Mouse (Mus musculus): ENCODE measurements around the gene Wdr45. TPM values are rescaled to one million over a fixed set of nuclear protein-coding genes. Genes with fewer than 3 reads are reported as not detected.

Gene Wdr45
- total and polyA plus RNA-seq, 2 experiments from 2014 or later, result 27.2 to 34.6 TPM

DNA sequence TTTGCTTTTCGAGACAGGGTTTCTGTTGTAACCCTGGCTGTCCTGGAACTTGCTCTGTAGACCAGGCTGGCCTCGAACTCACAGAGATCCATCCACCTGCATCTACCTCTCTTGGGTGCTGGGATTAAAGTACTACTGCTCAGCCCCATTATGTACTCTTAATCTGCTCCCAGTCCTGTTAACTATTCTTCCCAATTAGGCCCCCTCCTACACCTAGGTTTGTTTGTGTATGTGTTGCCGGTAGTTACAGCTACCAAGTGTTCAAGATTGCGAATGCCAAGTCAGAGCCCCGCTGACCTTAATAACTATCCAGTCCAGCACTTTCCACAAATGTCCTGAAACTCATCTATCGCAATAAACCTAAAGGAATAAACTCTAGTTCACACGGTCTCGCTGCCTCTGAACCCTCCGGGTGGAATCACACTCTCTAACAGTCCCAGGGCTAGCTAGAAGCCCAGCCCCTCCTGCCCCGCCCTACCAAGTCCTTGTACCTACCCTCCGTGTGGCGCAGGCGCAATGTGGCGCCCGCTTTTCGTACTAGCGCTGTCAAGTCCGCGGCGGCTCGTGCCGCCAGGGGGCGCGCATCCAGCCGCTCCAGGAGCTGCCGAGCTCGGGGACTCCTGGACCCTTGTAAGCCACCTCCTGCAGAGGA, 34.6 kb upstream of the Wdr45 start:
- Histone ChIP-seq H3K9me3 (ENCODE audit: low read length) (no peaks in the 10 kb centered on the region), H3K27me3 (ENCODE audit: insufficient read depth, low read length) (no peaks in the 10 kb centered on the region), H3K4me2 (ENCODE audit: low read depth, low read length, poor library complexity, severe bottlenecking) (peak overlapping the region; percentile 45), H3K4me1 (ENCODE audit: insufficient read depth, low read length) (no peaks in the 10 kb centered on the region), H3K27ac (ENCODE audit: low read depth, low read length) (no peak overlapping the region), H3K36me3 (ENCODE audit: insufficient read depth, low read length) (no peaks in the 10 kb centered on the region), H3K9ac (replicated peaks; ENCODE audit: low read length, poor library complexity, severe bottlenecking) (no peak overlapping the region), H3K4me3 (ENCODE audit: low read depth, low read length) (peak overlapping the region; percentile 24)
- peak; percentile 85 for ATAC-seq (ENCODE audit: low FRiP score)
- peak; percentile 82 for TF ChIP-seq CTCF (IDR thresholded peaks at IDR 0.05)
- peak; percentile 87 for DNase-seq (ENCODE audit: low spot score)
- 26% methylated on average over 27 of the region's 27 CpGs for WGBS

DNA sequence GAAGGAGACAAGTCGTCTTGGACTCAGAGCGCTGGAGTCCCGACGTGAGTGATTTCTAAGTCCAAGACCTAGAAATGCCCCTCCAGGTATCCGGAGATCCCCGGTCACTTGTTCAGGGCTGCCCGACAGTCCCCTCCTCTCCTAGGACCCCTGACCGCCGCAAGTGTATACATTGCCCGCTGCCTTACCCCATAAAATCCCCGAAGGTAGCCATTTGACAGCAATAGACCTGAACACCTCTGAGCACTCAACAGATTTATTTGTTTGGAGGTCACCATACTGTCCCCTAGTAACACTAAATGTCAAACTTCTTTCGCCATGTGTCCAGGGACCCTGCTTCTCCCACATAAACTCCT, 34.1 kb upstream of the Wdr45 start:
- DNase-seq (ENCODE audit: low spot score) (no peak), ATAC-seq (ENCODE audit: low FRiP score) (no peak)
- Histone ChIP-seq H3K4me3 (ENCODE audit: low read depth, low read length) (peak overlapping the region; percentile 24), H3K27me3 (ENCODE audit: insufficient read depth, low read length) (no peaks in the 10 kb centered on the region), H3K27ac (ENCODE audit: low read depth, low read length) (no peak overlapping the region), H3K4me2 (ENCODE audit: low read depth, low read length, poor library complexity, severe bottlenecking) (peak overlapping the region; percentile 45), H3K4me1 (ENCODE audit: insufficient read depth, low read length) (no peaks in the 10 kb centered on the region), H3K36me3 (ENCODE audit: insufficient read depth, low read length) (no peaks in the 10 kb centered on the region), H3K9ac (replicated peaks; ENCODE audit: low read length, poor library complexity, severe bottlenecking) (no peak overlapping the region), H3K9me3 (ENCODE audit: low read length) (no peaks in the 10 kb centered on the region)
- 25% methylated on average over 12 of the region's 12 CpGs for WGBS
- TF ChIP-seq CTCF (IDR thresholded peaks at IDR 0.05), result no peak

- Histone ChIP-seq H3K27ac (ENCODE audit: low read depth, low read length) (no peak within 1 kb of the TSS), H3K4me1 (ENCODE audit: insufficient read depth, low read length) (no peaks in the 10 kb centered on the region), H3K27me3 (ENCODE audit: insufficient read depth, low read length) (no peaks in the 10 kb centered on the region), H3K9ac (replicated peaks; ENCODE audit: low read length, poor library complexity, severe bottlenecking) (no peak within 1 kb of the TSS), H3K9me3 (ENCODE audit: low read length) (no peaks in the 10 kb centered on the region), H3K4me2 (ENCODE audit: low read depth, low read length, poor library complexity, severe bottlenecking) (peak within 1 kb of the TSS; percentile 45), H3K36me3 (ENCODE audit: insufficient read depth, low read length) (no peaks in the 10 kb centered on the region), H3K4me3 (ENCODE audit: low read depth, low read length) (peak within 1 kb of the TSS; percentile 24)
- ATAC-seq (ENCODE audit: low FRiP score) (no peak), DNase-seq (ENCODE audit: low spot score) (no peak)
- WGBS, result 72% methylated on average over 10 of the region's 14 CpGs
- TF ChIP-seq CTCF (IDR thresholded peaks at IDR 0.05), result no peak
These were observed 33.3 kb upstream of the Wdr45 start, which contains the start of gene Magix for GRCm38 (mm10) chrX:7680864-7681263. TSS of gene Magix (minus strand) at chrX:7681251.

GRCm38 (mm10) chrX:7688321-7688720, 25.8 kb upstream of the Wdr45 start:
- H3K4me3 ChIP-seq (ENCODE audit: low read depth, low read length), result no peak overlapping the region
- H3K27me3 ChIP-seq (ENCODE audit: insufficient read depth, low read length), result no peaks in the 10 kb centered on the region
- DNase-seq (ENCODE audit: low spot score), result no peak
- H3K36me3 ChIP-seq (ENCODE audit: insufficient read depth, low read length), result no peaks in the 10 kb centered on the region
- H3K27ac ChIP-seq (ENCODE audit: low read depth, low read length), result no peak overlapping the region
- TF ChIP-seq CTCF (IDR thresholded peaks at IDR 0.05), result no peak
- H3K9me3 ChIP-seq (ENCODE audit: low read length), result no peaks in the 10 kb centered on the region
- H3K9ac ChIP-seq (replicated peaks; ENCODE audit: low read length, poor library complexity, severe bottlenecking), result no peak overlapping the region
- no peaks in the 10 kb centered on the region for H3K4me1 ChIP-seq (ENCODE audit: insufficient read depth, low read length)
- ATAC-seq (ENCODE audit: low FRiP score), result no peak
- 68% methylated on average over 2 of the region's 2 CpGs for WGBS
- H3K4me2 ChIP-seq (ENCODE audit: low read depth, low read length, poor library complexity, severe bottlenecking), result no peak overlapping the region

DNA sequence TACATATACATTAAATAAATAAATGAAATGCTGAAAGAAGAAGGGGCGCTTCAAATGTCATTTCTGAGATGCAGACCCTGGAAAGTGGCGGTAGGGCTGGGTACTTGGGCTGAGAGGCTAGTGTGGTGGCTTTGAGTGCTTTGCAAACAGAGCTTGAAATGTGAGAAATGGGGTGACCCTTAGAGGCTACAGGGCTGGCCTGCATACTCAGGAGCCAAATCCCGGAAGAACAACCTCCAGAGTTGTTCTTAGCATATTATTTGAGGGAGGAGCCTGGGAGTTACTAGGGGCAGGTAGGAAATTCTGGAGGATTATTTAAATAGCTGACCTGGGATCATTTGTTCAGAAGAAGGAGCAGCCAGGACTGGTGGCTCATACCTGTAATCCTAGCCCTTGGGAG, 23.6 kb upstream of the Wdr45 start:
- no peak overlapping the region for H3K4me2 ChIP-seq (ENCODE audit: low read depth, low read length, poor library complexity, severe bottlenecking)
- TF ChIP-seq CTCF (IDR thresholded peaks at IDR 0.05), result no peak
- H3K27me3 ChIP-seq (ENCODE audit: insufficient read depth, low read length), result no peaks in the 10 kb centered on the region
- no peak overlapping the region for H3K27ac ChIP-seq (ENCODE audit: low read depth, low read length)
- DNase-seq (ENCODE audit: low spot score) (no peak), ATAC-seq (ENCODE audit: low FRiP score) (no peak)
- no peaks in the 10 kb centered on the region for H3K4me1 ChIP-seq (ENCODE audit: insufficient read depth, low read length)
- 66% methylated on average over 3 of the region's 3 CpGs for WGBS
- H3K36me3 ChIP-seq (ENCODE audit: insufficient read depth, low read length), result no peaks in the 10 kb centered on the region
- H3K4me3 ChIP-seq (ENCODE audit: low read depth, low read length), result no peak overlapping the region
- H3K9me3 ChIP-seq (ENCODE audit: low read length), result no peaks in the 10 kb centered on the region
- H3K9ac ChIP-seq (replicated peaks; ENCODE audit: low read length, poor library complexity, severe bottlenecking), result no peak overlapping the region

DNA sequence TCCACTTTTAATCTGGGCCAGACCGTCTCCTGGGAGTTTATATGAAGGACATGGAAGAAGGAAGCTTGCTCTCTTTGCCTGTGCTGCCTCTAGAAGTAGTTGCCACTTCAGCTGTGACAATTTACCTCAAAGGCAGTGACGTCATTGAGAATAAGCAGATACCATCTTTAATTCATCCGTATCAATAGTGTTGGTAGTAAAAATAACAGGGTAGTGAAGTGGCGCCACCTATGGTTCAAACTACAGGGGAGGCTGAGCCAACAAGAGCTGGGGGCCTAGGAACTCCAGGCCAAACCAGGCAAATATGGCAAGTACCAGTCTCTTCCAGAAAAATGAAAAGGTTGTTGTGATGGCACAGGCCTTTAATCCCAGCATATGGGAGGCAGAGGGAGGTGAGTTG, 21.3 kb upstream of the Wdr45 start:
- peak; percentile 47; the same call in 1 of the 2 replicates for TF ChIP-seq CTCF (IDR thresholded peaks at IDR 0.05)
- Histone ChIP-seq H3K27me3 (ENCODE audit: insufficient read depth, low read length) (no peaks in the 10 kb centered on the region), H3K27ac (ENCODE audit: low read depth, low read length) (no peak overlapping the region), H3K9ac (replicated peaks; ENCODE audit: low read length, poor library complexity, severe bottlenecking) (no peak overlapping the region), H3K4me3 (ENCODE audit: low read depth, low read length) (no peak overlapping the region), H3K9me3 (ENCODE audit: low read length) (no peaks in the 10 kb centered on the region), H3K4me1 (ENCODE audit: insufficient read depth, low read length) (no peaks in the 10 kb centered on the region), H3K36me3 (ENCODE audit: insufficient read depth, low read length) (no peaks in the 10 kb centered on the region), H3K4me2 (ENCODE audit: low read depth, low read length, poor library complexity, severe bottlenecking) (no peak overlapping the region)
- WGBS, result 35% methylated on average over 4 of the region's 4 CpGs
- DNase-seq (ENCODE audit: low spot score), result no peak
- ATAC-seq (ENCODE audit: low FRiP score), result no peak

All from midbrain, postnatal 0 days (tissue).